Mouse (Mus musculus) heart, adult 11 months (tissue): ENCODE results near the gene Gm3106.
"Not testable (repeated sequence)": the region's sequence is repeated elsewhere in the genome, so short reads cannot be mapped to it uniquely, and the experiment has no call there.

ENCODE experiments used
- DNase-seq: peaks from one replicate; pipeline ENCODE4 v3.0.0; 2022

The Gm3106 gene

GRCm38 (mm10) chr5:94217705-94218104 is at the start of gene Gm3106:
Gm3106 (plus strand) TSS chr5:94218005.
- DNase-seq = not testable (repeated sequence)
